Mouse (Mus musculus): ENCODE measurements at regions not wholly inside any gene's neighbourhood (a gene's known extent, or its start where the extent isn't known, plus 50 kb on each side); places are given as distances from the start of the nearest gene placed in this dataset.
"Not testable (repeated sequence)": the region's sequence is repeated elsewhere in the genome, so short reads cannot be mapped to it uniquely, and the experiment has no call there.

DNA sequence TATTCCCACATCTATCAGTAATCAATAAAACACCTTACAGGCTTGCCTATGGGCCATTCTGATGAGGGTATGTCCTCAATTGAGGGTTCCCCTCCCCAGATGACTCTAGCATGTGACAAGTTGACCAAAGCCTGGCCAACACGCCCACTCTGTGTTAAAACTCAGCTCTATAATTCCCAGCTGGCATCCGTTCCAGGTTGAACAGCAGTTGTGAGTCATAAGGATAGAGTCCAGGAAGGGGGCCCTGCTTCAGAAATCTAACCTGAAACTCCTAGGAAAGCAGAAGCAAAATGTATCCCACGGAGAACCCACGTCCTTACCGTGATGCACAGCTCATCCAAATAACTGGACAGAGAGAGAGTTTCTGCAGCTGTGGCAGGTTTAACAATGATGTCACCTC, 147.2 kb upstream of the Ipo5 start:
- Histone ChIP-seq H3K27me3 (no peaks in the 10 kb centered on the region), H3K36me3 (no peaks in the 10 kb centered on the region), H3K27ac (no peak overlapping the region), H3K4me1 (0 out of 2 replicates have a peak, but pooled peaks cover 4% of the 10 kb centered on the region), H3K9me3 (no peaks in the 10 kb centered on the region), H3K4me3 (no peak overlapping the region), H3K4me2 (no peak overlapping the region), H3K9ac (no peak overlapping the region)
- 64% methylated on average over 5 of the region's 5 CpGs for WGBS
- ATAC-seq (ENCODE audit: insufficient number of reproducible peaks, low FRiP score, low TSS enrichment, low read depth) = no peak

DNA sequence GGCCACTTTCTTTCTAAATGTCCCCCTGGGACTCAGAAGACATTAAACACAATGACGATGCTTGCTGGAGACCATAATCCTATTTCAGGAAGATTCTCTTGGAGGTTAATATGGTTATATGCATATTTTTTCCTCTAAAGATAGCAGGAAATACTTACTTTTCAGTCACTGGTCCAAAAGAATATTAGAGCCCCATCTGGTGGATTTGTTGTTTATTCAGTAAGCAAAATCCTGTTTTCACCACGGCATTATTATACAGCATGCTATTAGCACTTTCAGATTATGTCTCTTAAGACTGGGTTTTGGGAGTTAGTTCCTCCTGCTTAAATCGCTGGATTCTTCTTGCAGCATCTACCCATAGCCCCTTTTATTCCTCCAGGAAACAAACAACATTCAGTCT, 146.6 kb upstream of the Ipo5 start:
- Histone ChIP-seq H3K9ac (no peak overlapping the region), H3K4me2 (no peak overlapping the region), H3K4me1 (0 out of 2 replicates have a peak, but pooled peaks cover 4% of the 10 kb centered on the region), H3K36me3 (no peaks in the 10 kb centered on the region), H3K27ac (no peak overlapping the region), H3K4me3 (no peak overlapping the region), H3K9me3 (no peaks in the 10 kb centered on the region), H3K27me3 (no peaks in the 10 kb centered on the region)
- ATAC-seq (ENCODE audit: insufficient number of reproducible peaks, low FRiP score, low TSS enrichment, low read depth) = no peak
- WGBS = 71% methylated on average over 3 of the region's 3 CpGs

DNA sequence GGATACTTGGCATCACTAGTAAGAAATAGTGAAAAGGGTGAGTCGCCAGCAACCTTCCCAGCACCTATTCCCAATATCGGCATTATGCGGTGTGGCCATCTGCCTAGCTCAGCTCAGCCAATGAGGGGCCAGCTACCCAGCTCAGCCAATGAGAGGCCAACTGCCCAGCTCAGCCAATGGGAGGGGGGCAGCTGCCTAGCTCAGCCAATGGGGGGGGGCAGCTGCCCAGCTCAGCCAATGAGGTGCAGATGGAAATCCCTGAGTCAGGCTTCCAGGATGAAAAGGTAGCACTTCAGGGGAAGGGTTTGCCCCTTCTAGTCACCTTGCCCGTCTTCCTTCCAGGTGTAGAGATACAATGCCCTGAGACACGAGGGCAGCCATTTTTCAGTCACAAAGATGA, 144.6 kb upstream of the Ipo5 start:
- no peak overlapping the region for H3K4me2 ChIP-seq
- no peaks in the 10 kb centered on the region for H3K27me3 ChIP-seq
- H3K4me3 ChIP-seq = no peak overlapping the region
- H3K9me3 ChIP-seq = no peaks in the 10 kb centered on the region
- ATAC-seq (ENCODE audit: insufficient number of reproducible peaks, low FRiP score, low TSS enrichment, low read depth) = no peak
- no peak overlapping the region for H3K27ac ChIP-seq
- H3K9ac ChIP-seq = no peak overlapping the region
- WGBS = 84% methylated on average over 5 of the region's 5 CpGs
- 0 out of 2 replicates have a peak, but pooled peaks cover 4% of the 10 kb centered on the region for H3K4me1 ChIP-seq
- H3K36me3 ChIP-seq = no peaks in the 10 kb centered on the region

DNA sequence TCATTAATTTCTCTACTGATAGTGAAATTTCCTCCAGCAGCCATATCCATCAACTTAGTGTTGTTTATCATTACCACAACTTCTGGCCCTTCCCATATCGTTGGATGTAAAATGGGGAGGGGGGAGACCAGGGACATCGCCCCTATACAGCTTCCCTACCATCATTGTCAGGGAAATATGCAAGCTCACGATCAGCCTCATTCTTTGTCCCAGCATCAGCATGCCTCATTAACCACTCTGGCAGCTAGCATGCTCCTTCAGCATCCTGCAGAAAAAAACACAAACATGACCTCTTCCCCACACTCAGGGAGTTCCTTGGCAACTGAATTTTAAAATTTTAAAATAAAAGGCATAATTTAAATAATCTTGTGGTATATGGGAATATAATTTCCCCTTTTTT, 140.4 kb upstream of the Ipo5 start:
- H3K4me1 ChIP-seq = no peaks in the 10 kb centered on the region

DNA sequence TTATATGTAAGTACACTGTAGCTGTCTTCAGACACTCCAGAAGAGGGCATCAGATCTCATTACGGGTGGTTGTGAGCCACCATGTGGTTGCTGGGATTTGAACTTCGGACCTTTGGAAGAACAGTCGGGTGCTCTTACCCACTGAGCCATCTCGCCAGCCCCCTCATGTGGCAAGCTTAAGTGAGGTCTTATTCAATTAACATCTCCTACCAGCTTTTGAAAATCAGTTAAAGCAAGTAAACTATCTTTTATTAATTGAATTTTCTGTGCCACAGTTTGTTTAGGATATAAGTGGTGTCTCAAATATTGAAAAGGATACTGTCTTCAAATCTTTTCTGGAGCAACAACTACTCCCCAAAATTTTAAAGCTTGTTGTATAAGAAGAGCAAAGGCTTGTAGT, 138.0 kb upstream of the Ipo5 start:
- H3K9ac ChIP-seq; H3K27ac ChIP-seq; ATAC-seq (ENCODE audit: insufficient number of reproducible peaks, low FRiP score, low TSS enrichment, low read depth); H3K4me2 ChIP-seq; H3K9me3 ChIP-seq; H3K27me3 ChIP-seq; H3K36me3 ChIP-seq; H3K4me1 ChIP-seq; H3K4me3 ChIP-seq: not testable (repeated sequence)
- 73% methylated on average over 4 of the region's 4 CpGs for WGBS

More for the DNA sequence above, 140.4 kb upstream of the Ipo5 start:
- H3K9ac ChIP-seq = no peak overlapping the region
- H3K4me3 ChIP-seq = no peak overlapping the region
- no peaks in the 10 kb centered on the region for H3K36me3 ChIP-seq
- no peaks in the 10 kb centered on the region for H3K27me3 ChIP-seq
- no peak overlapping the region for H3K4me2 ChIP-seq
- WGBS = 81% methylated on average over 3 of the region's 3 CpGs
- no peak for ATAC-seq (ENCODE audit: insufficient number of reproducible peaks, low FRiP score, low TSS enrichment, low read depth)
- H3K27ac ChIP-seq = no peak overlapping the region
- no peaks in the 10 kb centered on the region for H3K9me3 ChIP-seq

DNA sequence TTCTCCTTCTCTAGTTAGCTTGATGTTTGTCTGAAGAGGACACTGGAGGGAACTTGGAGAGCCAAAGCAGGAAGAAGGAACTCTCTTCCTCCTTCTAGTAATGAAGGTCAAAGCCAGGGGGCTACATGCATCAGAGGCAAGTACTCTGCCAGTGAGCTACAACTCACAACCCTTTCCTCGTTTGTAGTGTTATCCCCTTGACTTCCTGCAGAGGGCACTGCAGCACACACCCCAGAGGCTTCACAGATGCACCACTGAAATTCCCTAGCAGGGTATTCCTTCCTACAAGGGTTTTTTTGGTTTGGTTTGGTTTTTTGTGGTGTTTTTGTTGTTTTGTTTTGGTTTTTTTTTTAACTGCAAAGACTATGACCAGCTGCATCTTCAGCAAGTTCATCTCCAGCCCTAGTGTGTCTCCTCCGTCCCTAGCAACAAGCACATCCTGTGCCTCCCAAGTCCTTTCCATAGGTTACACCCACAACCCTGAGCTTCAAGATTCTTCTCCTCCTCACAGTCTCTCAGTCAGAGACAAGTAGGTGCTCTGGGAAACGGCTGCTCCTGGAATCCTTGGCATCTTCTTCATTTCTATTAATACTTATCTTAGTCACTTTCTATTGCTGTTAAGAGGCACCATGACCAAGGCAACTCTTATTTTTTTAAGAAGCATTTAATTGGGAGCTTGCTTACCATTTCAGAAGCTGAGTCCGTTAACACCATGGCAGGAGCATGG, 119.0 kb upstream of the Ipo5 start:
- H3K9ac ChIP-seq = no peak overlapping the region
- H3K4me2 ChIP-seq = no peak overlapping the region
- no peaks in the 10 kb centered on the region for H3K4me1 ChIP-seq
- H3K9me3 ChIP-seq = no peaks in the 10 kb centered on the region
- H3K36me3 ChIP-seq = no peaks in the 10 kb centered on the region
- H3K27ac ChIP-seq = no peak overlapping the region
- H3K27me3 ChIP-seq = no peaks in the 10 kb centered on the region
- no peak for ATAC-seq (ENCODE audit: insufficient number of reproducible peaks, low FRiP score, low TSS enrichment, low read depth)
- WGBS = 66% methylated on average over 4 of the region's 4 CpGs
- no peak overlapping the region for H3K4me3 ChIP-seq

DNA sequence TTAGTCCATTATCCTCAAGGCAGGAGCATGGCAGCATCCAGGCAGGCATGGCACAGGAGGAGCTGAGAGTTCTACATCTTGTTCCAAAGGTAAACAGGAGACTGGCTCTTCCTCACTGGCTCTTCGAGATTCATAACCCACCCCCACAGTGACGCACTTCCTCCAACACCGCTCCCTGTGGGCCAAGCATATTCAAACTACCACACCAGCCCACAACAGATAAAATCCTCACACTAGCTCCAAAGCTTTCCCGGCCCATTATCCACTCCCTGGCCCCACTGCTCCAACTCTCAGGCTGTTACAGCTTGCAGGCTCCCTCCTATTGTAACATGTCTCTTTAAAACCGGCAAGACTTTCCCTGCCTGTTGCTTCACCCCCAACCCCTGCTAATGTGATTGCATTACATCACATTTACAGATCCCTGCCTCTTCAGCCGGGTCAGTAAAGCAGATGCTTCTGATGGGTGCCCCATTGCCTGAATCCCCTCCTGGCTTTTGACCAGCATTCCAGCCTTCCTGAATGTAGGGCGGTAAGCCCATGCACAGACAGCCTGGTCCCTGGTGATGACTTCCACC, 113.0 kb upstream of the Ipo5 start:
- Histone ChIP-seq H3K4me1 (no peaks in the 10 kb centered on the region), H3K4me3 (no peak overlapping the region), H3K27ac (no peak overlapping the region), H3K36me3 (no peaks in the 10 kb centered on the region), H3K27me3 (no peaks in the 10 kb centered on the region), H3K9ac (no peak overlapping the region), H3K9me3 (no peaks in the 10 kb centered on the region), H3K4me2 (no peak overlapping the region)
- 69% methylated on average over 7 of the region's 7 CpGs for WGBS
- ATAC-seq (ENCODE audit: insufficient number of reproducible peaks, low FRiP score, low TSS enrichment, low read depth) = no peak

DNA sequence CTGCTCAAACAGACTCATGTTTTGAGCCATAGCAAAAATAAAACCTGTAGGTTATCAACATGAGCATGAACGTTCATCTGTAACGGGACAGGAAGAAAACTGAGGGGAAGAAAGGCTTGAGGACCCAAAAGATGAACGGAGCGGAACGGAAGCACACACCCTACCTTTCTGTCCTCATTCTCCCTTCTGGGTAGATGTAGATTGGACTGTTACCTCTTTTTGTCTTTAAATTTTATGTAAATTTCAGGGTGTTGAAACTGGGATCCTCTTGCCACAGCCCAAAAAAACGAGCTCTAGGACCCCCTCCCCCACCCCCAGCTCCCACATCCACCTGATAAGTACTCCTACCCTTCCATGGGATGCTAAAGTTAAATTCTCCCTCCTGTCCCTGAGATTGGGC, 107.8 kb upstream of the Ipo5 start:
- no peak overlapping the region for H3K27ac ChIP-seq
- WGBS = 77% methylated on average over 6 of the region's 6 CpGs
- no peak overlapping the region for H3K9ac ChIP-seq
- ATAC-seq (ENCODE audit: insufficient number of reproducible peaks, low FRiP score, low TSS enrichment, low read depth) = no peak
- H3K36me3 ChIP-seq = no peaks in the 10 kb centered on the region
- H3K27me3 ChIP-seq = no peaks in the 10 kb centered on the region
- no peaks in the 10 kb centered on the region for H3K9me3 ChIP-seq
- H3K4me2 ChIP-seq = no peak overlapping the region
- peaks cover 11% of the 10 kb centered on the region for H3K4me1 ChIP-seq
- H3K4me3 ChIP-seq = no peak overlapping the region

DNA sequence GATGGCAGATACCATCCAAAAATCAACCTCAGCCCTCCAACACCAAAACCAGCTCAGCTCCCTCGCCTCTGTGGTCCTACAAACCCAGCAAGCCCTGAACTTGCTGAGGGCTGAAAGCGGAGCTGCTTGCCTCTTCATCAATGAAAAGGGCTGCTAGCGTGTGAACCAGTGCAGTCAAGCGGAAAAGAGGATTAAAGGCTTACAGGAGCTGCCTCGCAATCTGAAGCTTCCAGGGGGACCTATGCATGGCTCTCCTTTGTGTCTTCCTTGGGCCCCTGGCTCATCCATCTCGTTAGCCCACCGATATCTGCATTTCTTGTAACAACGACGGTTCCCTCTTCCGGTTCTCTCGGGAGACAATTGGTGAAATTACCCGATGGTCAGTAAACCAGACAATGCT, 107.3 kb upstream of the Ipo5 start:
- Histone ChIP-seq H3K9ac (no peak overlapping the region), H3K27me3 (no peaks in the 10 kb centered on the region), H3K27ac (no peak overlapping the region), H3K36me3 (no peaks in the 10 kb centered on the region), H3K4me2 (no peak overlapping the region), H3K9me3 (no peaks in the 10 kb centered on the region), H3K4me3 (no peak overlapping the region), H3K4me1 (peaks cover 11% of the 10 kb centered on the region)
- no peak for ATAC-seq (ENCODE audit: insufficient number of reproducible peaks, low FRiP score, low TSS enrichment, low read depth)
- 27% methylated on average over 12 of the region's 12 CpGs for WGBS

DNA sequence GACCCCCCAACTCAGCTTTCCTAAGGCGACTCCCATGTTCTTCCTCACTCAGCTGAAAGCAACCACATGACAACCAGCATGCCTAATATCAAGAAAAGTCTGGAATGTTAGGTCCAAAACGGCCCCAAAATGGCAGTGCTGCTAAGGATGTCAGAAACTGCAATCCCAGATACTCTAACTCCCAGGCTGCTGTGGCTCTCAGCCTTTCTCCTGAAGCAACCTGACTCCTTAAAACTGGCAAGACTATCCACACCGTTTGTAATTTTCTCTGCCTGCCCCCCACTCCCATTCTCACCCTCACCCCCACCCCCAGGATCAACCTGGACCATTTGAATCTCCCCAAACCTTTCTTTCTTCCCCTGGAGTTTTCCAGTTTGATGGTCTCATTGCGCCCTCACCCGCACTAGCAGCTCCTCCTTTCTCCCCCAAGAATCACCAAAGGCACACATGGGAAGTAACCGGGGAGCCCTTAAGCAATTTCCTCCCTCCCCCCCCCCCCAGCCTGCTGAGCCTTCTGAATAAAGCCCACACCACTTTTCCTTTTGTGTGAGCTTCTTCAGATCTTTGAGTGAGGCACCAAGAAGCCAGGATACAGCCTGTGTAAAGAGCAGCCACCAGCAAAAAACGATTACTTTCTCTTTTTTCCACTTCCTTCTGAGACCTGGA, 106.7 kb upstream of the Ipo5 start:
- Histone ChIP-seq H3K4me2 (no peak overlapping the region), H3K9me3 (no peaks in the 10 kb centered on the region), H3K4me1 (peaks cover 11% of the 10 kb centered on the region), H3K27me3 (no peaks in the 10 kb centered on the region), H3K27ac (no peak overlapping the region), H3K9ac (no peak overlapping the region), H3K36me3 (no peaks in the 10 kb centered on the region), H3K4me3 (no peak overlapping the region)
- 33% methylated on average over 7 of the region's 7 CpGs for WGBS
- ATAC-seq (ENCODE audit: insufficient number of reproducible peaks, low FRiP score, low TSS enrichment, low read depth) = no peak

DNA sequence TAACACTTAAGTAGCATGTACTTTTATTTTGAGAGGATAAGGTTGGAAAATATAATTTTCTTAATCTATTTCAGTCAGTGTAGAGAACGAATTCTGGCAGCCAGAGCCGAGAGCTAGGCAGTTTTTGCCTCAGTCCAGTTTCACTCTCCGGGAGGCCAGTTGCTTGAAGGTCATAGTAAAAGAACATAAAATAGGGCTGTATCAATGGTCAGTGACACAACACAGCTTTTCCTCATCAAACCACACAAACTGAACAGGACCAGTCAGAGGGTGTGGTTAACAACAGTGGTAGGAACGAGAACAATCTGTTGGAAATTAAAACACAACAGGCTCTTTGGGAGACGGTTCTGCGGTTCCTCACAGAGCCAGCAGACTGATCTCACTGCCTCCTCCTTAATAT, 105.9 kb upstream of the Ipo5 start:
- no peaks in the 10 kb centered on the region for H3K27me3 ChIP-seq
- no peak overlapping the region for H3K4me3 ChIP-seq
- 40% methylated on average over 6 of the region's 6 CpGs for WGBS
- no peak overlapping the region for H3K27ac ChIP-seq
- no peaks in the 10 kb centered on the region for H3K36me3 ChIP-seq
- no peak overlapping the region for H3K9ac ChIP-seq
- no peak overlapping the region for H3K4me2 ChIP-seq
- ATAC-seq (ENCODE audit: insufficient number of reproducible peaks, low FRiP score, low TSS enrichment, low read depth) = no peak
- H3K4me1 ChIP-seq = peaks cover 11% of the 10 kb centered on the region
- no peaks in the 10 kb centered on the region for H3K9me3 ChIP-seq

DNA sequence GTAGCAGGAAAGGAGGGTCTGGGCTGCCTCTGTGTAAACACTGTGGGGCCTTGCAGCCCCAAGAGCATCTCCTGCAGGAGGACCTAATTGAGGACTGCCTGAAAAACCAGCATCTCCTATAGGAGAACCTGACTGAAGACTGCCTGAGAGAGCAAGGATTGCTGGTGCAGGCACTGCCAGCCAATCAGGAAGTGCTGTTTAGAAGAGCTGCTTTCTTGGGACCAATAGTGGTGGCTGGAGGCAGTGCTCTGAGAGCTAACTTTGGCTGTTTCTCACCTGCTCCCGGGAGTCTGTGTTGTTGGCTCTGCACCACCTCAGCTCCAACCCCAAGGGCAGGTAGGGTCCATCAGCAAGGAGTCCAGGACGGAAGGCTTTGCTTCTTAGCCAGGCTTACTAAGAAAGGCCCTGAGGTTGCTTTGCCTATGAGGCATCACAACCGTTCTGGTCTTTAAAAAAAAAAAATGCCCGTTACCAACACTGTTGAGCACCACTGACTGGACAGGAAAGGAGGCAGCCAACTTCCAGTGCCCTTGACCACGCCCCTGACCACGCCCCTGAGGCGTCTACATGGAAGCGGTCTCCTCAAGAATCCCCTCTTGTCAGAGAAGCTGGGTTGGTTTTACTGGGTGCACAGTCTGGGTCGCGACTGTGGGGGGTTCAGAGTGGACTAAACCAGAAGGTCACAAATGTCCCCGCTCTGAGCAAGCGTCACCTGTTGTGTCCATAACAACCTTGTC, 105.0 kb upstream of the Ipo5 start:
- H3K9ac ChIP-seq, H3K9me3 ChIP-seq, H3K27ac ChIP-seq, H3K4me2 ChIP-seq, H3K4me3 ChIP-seq, H3K36me3 ChIP-seq, H3K27me3 ChIP-seq: not testable (repeated sequence)
- H3K4me1 ChIP-seq = peaks cover 11% of the 10 kb centered on the region
- ATAC-seq (ENCODE audit: insufficient number of reproducible peaks, low FRiP score, low TSS enrichment, low read depth) = peak; percentile 30; the same call in 1 of the 2 replicates
- 44% methylated on average over 12 of the region's 12 CpGs for WGBS

All from limb, embryonic 15.5 days (tissue).